Mouse (Mus musculus): ENCODE results near the gene Cops7a. TPM values are rescaled to one million over a fixed set of nuclear protein-coding genes. Genes with fewer than 3 reads are reported as not detected.

The Cops7a gene
- total RNA-seq, 2 experiments from 2014 or later = 99.1 to 100 TPM

DNA sequence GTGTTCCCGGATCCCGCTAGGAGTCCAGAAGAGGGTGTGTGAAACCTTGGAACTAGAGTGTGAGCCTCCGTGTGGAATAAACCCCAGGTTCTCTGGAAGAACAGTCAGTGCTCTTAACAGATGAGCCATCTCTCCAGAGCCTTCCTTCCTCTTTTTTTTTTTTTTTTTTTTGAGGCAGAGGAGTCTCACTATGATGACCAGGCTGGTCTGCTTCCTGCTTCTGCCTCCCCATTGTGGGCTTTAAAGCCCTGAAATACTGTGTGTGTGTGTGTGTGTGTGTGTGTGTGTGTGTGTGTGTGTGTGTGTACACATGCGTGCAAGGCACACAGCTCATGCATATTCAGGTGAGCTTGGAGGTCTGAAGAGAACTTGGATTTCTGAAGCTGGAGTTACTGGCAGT is 43.8 kb downstream of the Cops7a start:
- no peak for DNase-seq
- intact Hi-C loops (cut with DNase I; ENCODE audit: low total_unique reads) = no loop called here

DNA sequence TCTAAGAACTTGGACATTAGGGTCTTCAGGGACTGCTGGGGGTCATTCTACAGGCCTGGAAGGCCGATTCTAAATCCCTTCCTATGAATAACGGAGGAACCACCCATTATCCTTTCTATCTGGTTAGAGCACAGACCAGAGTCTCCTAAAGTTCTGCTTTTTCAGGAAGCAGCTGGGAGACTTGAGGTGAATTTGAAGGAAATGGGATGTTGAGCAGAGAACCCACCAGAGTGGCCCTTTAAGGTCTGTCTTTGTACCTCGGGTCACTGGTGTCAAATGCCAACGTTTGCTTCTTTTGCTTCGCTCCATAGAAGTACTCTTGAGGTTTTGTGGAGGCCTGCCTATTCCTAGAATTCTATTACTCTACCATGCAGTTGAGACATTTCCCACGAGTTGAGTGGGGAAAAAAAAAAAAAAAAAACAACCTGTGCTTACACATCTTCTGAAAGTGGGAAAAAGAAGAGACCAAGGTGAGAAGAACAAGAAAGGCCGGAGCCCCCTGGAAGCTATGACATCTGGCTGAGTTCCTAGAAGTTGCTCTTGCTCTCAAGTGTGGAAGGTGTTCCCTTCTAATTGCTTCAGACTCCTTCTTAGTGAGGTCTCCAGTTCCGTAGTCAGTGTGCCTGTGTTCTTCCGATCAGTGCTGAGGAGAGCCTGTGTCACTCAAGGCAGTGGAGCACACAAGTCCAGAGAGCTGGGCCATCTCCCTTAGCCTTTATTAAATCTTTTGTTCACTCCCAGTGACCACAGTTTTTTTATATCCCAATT is 44.8 kb downstream of the Cops7a start:
- intact Hi-C loops (cut with DNase I; ENCODE audit: low total_unique reads) = no loop called here
- DNase-seq = no peak

DNA sequence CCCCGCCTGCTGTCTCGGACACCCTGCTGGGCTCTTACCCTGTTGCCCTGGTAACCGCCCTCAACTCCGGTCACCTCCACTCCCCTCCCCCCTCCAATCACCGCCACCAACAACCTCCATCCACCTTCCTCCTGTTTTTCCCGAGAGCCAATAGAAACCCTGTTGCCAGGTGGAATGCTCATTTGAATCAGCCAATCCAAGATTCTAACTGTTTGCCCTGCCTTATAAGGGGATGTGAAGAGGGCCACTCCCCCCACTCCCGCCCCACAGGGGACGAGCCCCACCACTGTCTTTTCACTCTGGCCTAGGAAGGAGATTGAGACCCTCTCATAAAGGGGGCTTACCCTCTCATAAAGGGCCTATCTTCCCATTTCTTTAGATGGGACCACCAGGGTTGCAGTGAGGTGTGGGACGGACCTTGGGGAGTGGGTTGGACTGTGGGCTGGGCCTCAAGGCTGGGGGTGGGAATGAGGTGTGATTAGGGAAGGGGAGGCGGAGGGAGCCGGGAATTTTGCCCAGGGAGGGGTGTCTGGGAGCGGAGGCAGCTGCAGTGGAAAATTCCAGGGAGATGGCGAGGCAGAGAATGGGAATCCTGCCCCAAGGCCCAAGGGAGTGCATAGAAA is 45.5 kb downstream of the Cops7a start, which contains the start of gene Ptms:
Gene Ptms (minus strand): TSS at position 409 of the 623 bp plus-strand sequence.
- DNase-seq = peak; percentile 94
- intact Hi-C loops (cut with DNase I; ENCODE audit: low total_unique reads) = no loop called here

DNA sequence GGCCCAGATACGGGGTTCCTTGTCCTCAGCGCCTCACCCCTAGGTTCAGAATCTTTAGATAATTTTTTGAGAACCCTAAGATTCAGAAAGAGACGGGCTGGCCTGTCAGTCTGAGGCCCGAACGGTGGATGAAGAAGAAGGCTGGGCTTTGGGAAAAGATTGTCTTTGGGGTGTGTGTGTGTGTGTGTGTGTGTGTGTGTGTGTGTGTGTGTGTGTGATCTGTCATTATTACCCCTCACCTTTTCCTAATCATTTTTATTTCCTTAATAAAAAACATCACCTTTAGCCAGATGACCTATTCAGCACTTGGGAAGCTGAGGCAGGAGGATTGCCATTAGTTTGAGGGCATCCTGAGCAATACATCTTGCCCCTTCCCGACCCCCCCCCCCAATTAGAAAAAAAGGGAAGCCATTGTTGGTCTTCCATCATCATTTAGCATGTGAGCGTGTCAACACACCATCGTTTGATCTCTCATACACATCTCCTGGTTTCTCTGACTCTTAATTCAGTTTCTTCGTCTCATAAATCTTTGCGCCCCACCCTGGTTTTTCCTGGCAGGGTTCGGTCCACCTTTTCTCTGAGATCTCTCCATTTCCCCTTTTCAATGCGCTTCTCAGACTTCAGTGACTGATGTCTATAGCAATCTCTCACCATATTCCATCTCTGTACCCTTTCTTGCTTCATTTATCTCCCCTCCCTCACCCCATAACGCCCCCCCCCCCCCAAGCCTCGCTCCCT is 46.3 kb downstream of the Cops7a start:
- intact Hi-C loops (cut with DNase I; ENCODE audit: low total_unique reads) = no loop called here
- no peak for DNase-seq

DNA sequence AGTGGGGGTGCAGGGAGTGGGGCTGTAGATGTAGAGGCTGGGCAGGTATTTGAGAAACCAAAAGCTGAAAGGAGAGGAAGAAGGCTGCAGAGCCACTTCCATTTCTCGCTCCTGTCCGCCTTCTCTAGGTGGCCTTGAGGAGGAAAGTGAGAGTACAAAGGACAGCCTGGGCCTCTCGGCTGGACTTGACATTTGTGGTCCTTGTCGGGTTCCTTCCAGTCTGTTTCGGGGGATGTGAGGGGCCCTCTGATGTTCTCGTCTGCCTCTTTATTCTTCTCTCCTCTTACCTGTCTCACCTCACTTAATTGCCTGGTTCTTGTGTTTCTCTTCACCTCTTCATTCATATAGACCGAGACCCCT is 47.0 kb downstream of the Cops7a start:
- DNase-seq = no peak
- intact Hi-C loops (cut with DNase I; ENCODE audit: low total_unique reads) = no loop called here

DNA sequence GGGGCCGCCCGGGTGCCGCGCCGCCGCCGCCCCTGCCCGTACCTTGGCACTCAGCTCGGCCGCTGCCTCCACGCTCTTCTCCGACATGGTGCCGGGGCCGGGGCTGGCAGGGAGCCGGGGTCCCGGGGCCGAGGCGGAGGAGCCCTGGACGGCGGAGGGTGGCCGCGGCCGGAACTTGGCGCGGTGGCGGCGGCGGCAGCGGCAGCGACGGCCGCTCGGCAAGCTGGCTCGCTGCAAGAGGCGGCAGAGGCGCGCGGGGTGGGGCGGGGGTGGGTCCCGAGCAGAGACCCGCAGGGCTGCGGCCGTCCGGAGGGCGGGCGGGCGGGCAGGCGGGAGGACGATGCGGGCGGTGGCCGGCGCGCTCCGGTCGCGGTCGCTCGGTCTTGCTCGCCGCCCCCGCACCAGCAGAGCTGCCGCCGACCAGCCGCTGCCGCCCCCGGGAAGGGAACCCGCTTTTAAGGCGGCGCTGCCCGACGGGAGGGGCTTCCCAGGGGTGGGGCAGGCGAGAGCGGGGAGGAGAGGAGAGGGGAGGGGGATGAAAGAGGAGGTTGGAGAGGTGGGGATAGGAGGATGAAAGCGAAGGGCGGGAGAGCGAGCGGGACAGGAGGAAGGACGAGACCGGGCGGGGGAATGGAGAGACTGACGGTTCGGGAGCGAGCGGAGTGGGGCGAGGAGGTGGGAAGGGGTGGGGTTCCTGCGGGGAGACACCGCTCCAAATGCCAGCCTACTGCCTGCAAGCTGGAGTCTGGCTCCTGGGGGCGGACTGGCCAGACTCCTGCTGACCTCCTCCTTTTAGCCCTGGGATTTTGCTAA is 47.6 kb downstream of the Cops7a start:
- DNase-seq = peak; percentile 91
- intact Hi-C loops (cut with DNase I; ENCODE audit: low total_unique reads) = no loop called here

DNA sequence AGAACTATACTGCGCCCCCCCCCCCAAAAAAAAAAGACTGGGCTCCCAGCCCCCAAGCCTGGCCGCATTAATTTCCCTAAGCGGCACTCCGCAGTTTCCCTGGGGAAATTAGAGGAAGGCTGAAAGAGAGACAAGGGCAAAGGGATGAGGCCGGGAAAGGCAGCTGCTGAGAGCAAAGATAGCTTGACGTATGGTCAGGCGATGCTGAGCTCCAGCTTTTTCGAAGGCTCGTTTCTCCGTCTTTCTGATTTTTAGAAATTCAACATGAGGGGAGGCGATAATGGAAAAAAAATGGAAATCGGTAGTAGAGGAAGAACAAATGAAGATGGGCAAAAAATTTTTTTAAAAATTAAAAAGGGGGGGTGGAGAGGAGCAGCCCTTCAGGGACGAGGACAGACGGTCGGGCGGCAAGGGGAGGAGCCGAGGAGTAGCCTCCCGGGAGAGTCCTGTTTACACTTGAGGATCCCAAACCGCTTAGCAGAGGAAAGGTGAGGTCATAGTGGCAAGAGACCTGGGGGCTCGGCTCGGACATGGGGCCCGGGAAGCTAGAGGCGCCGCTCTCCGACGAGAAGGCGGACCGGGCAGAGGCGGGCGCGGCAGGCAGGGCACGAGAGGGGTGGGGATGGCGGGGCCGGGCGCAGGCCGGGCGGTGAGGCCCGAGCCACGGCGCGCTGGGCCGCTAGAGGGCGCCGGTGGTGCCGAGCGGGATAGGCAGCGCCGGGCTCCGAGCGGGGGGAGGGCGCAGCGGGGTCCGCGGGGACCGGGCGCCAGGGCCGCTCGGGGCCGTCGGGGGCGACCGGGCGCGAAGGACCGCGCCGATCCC is 48.4 kb downstream of the Cops7a start:
- peak; percentile 93 for DNase-seq
- intact Hi-C loops (cut with DNase I; ENCODE audit: low total_unique reads) = no loop called here

DNA sequence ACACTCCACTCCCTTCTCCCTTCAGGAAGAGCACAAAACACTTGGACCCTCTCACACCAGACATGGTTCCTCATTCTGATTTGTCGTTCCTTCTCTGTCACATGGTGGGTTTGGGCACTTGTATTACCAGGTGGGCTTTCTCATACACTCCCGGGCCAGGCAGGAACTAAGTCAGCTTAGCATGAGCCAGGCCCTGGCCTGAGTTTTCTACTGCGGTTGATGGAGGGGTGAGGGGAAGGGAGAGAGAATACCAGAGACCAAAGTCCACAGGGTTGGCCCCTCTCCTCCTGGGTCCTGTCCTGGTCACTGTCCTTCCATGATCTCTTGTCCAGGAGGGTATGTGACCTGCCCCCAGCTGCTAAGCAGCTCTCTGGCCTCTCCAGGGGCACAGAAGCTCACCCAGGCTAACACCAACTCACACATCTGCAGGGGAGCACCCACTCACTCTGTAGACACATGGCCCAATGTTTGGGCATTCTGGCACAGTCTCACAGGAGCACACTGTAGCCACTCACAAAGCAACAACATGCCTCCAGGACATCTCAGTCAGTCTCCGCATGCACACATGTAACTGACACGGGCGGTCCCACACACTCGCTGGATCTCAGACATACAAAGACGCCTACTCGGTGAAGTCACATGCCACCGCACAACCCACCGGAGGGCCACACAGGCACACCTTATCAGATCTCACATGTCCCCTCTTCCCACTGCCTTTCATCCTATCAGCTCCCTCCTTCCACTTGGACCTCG is 49.2 kb downstream of the Cops7a start:
- intact Hi-C loops (cut with DNase I; ENCODE audit: low total_unique reads) = no loop called here
- no peak for DNase-seq

DNA sequence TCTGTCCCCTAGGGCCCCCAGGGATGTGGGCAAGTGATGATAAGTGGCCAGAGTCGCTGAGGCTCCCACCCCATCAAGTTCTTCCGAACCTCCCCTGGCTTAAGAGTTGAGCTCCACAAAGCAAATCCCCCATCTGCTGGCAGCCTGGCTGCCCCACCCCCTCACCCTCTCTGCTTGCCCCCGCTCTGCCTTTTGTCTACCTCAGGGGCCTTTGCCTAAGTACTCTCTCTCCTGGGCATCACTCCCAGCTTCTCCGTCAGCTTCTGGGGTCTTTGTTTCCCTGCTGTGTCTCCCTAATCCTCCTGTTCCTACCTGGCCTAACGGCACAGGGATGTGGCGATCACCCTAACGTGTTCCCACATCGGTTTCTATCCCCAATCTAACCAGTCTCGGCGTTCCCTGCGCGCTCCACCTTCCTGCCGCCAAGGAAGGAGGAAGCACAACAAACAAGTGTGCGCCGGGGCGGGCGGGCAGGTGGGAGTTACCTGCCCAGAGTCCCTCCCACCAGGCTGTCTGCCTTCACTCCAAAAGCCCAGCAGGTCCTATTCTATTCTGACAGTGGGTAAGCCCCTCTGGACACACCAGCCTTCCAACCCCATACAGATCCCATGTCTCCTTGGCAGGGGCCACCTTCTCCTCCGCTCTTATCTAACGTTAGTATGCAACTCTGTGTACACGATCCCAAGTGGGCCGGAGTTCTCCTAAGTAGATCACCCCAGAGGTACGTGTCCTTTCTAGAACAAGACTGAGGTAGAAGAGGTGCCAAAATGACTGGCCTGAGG is 50.0 kb downstream of the Cops7a start:
- intact Hi-C loops (cut with DNase I; ENCODE audit: low total_unique reads) = no loop called here

DNA sequence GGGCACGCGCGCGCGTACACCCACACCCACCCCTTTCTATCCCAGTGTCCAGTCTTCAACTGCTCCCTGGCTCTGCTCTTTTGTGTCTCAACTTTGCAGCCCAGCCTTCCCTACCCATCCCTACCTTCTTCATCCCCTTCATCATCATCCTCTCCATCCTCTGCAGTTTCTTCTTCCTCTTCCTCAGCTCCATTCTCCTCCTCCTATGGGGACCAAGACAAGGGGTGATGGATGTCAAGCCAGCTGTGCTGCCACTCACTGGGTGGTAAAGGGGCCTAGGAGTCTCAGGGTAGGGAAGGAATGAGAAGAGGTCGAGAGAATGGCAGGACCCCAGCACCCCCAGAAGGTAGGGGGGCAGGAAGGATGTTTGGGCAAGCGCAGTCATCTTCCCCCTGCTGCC is 50.8 kb downstream of the Cops7a start:
- no peak for DNase-seq
- intact Hi-C loops (cut with DNase I; ENCODE audit: low total_unique reads) = no loop called here

More for the DNA sequence above, 50.0 kb downstream of the Cops7a start:
- no peak for DNase-seq

DNA sequence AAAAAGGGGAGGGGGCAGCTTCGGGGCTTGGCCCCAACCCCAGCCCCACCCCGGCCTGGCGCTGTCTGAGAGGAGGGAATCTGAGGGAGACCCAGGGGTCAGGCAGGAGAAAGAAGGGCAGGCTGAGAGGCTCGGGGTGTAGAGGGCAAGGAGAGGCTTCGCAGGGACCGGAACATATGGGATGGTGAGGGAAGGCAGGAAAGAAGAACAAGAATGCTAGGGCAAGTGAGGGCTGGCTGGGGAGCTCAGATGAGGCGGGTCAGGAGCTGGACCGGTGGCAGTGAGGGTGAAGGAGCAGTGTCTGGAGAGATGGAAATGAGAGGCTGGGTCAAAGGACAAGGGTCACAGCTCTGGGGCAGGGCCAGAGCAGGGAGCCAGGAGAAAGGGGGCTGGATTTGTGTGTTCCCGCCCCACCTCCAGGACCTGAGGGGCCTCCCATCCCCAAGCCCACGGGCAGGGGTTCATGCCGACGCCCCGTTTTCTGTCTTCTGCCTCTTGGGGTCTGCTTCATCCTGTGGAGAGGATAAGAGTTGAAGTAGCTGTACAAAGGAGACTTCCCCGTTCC is 51.5 kb downstream of the Cops7a start:
- DNase-seq = no peak
- intact Hi-C loops (cut with DNase I; ENCODE audit: low total_unique reads) = no loop called here

DNA sequence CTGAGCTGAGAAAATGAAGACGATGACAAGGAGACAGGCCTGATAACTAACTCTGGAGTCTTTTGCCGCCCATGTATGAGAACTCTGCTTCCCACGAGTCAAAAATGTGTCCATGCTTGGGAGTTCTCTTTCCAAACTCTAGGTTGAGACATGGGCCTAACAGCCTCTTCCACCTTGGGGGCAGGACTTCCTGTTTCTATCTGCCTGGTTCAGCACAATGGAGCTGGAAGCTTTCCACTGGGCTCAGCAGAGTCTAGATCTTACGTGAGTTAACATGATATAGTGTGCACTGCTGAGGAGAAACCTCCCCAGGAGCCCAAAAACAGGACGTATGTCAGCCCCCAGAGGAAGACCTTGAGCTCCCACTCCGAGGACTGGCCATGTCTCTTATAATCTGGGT is 52.1 kb downstream of the Cops7a start:
- no peak for DNase-seq
- intact Hi-C loops (cut with DNase I; ENCODE audit: low total_unique reads) = no loop called here

DNA sequence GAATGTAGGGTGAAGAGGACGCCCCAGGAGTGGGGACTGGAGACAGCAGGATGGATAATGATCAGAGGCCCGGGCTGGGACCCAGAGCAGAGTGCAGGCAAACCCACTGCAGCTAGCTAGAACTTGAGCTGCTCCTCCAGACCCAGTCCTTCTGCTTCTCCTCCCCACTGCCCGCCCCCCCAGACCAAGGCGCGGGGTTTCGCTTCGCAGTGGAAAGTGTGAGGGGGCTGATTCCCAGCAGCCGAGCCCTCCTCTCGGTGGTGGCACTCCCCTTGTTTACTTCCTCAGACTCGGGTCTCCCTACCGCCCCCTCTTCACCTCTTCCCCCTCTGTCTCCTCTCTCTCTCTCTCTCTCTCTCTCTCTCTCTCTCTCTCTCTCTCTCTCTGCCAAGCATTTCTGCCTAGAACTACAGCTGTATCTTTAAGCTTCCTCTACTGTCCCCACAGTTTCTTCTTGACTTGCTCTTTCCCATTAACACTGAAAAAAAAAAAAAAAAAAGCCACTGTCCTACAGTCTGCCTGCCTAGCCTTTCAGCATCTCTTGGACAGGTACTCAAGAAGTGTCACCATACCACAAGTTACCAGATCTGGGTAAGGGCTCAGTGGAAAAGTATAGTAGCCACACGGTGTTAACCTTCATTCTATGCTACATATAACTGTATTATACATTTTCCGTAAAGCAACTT is 53.7 kb downstream of the Cops7a start, which contains the start of gene Lag3:
Gene Lag3 (minus strand): TSS at position 173 of the 686 bp plus-strand sequence.
- intact Hi-C loops (cut with DNase I; ENCODE audit: low total_unique reads) = no loop called here
- no peak for DNase-seq

DNA sequence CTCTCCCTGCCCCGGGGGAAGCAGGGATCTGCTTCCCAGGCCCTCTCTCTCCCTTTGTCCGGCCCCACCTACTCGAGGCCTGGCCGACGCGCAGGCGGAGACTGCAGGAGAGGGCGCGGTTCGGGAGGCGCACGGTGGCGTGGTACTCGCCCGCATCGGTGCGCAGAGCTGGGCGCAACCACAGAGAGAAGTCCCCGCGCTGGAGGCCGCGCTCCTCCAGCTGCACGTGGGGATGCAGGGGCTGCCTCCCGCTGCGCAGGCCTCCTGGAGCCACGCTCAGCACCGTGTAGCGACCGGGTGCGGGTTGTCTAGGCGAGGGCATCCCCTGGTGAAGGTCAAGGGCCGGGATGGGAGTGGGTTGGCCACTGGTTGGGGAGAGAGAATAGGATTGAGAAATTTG is 55.3 kb downstream of the Cops7a start:
- DNase-seq = peak; percentile 17
- intact Hi-C loops (cut with DNase I; ENCODE audit: low total_unique reads) = no loop called here

All from gastrocnemius, postnatal 14 days (tissue).